Mouse (Mus musculus): ENCODE data around the gene Tgfbr1. TPM values are rescaled to one million over a fixed set of nuclear protein-coding genes. Genes with fewer than 3 reads are reported as not detected.

The Tgfbr1 gene
- 34.1 and 38.3 TPM in 2 replicates for total RNA-seq (2017)

GRCm38 (mm10) chr4:47352803-47353388 is at the start of gene Tgfbr1:
Gene Tgfbr1 (plus strand): TSS chr4:47353222.
- ATAC-seq (replicated peaks in 1 of 2; ENCODE audit: insufficient read depth in 1 of 2, low FRiP score in 2 of 2, low TSS enrichment in 1 of 2, low read depth in 1 of 2, poor library complexity in 2 of 2, severe bottlenecking in 2 of 2), result peak; percentile 83 to 91

- ATAC-seq (replicated peaks in 1 of 2; ENCODE audit: insufficient read depth in 1 of 2, low FRiP score in 2 of 2, low TSS enrichment in 1 of 2, low read depth in 1 of 2, poor library complexity in 2 of 2, severe bottlenecking in 2 of 2), result peak; percentile 77 to 85
Measured at GRCm38 (mm10) chr4:47303340-47303998, 49.6 kb upstream of the Tgfbr1 start.

GRCm38 (mm10) chr4:47309886-47310625 is 43.0 kb upstream of the Tgfbr1 start:
- no peak for ATAC-seq (replicated peaks in 1 of 2; ENCODE audit: insufficient read depth in 1 of 2, low FRiP score in 2 of 2, low TSS enrichment in 1 of 2, low read depth in 1 of 2, poor library complexity in 2 of 2, severe bottlenecking in 2 of 2)

GRCm38 (mm10) chr4:47310812-47311211 is 42.2 kb upstream of the Tgfbr1 start:
- ATAC-seq (replicated peaks in 1 of 2; ENCODE audit: insufficient read depth in 1 of 2, low FRiP score in 2 of 2, low TSS enrichment in 1 of 2, low read depth in 1 of 2, poor library complexity in 2 of 2, severe bottlenecking in 2 of 2), result peak; percentile 50 to 59

GRCm38 (mm10) chr4:47311467-47311866 is 41.6 kb upstream of the Tgfbr1 start:
- 0 out of 4 replicates have a peak, but pooled peaks of 1 of the 2 experiments have one; percentile 37 for ATAC-seq (replicated peaks in 1 of 2; ENCODE audit: insufficient read depth in 1 of 2, low FRiP score in 2 of 2, low TSS enrichment in 1 of 2, low read depth in 1 of 2, poor library complexity in 2 of 2, severe bottlenecking in 2 of 2)

GRCm38 (mm10) chr4:47311929-47312328 is 41.1 kb upstream of the Tgfbr1 start:
- no peak for ATAC-seq (replicated peaks in 1 of 2; ENCODE audit: insufficient read depth in 1 of 2, low FRiP score in 2 of 2, low TSS enrichment in 1 of 2, low read depth in 1 of 2, poor library complexity in 2 of 2, severe bottlenecking in 2 of 2)

- no peak for ATAC-seq (replicated peaks in 1 of 2; ENCODE audit: insufficient read depth in 1 of 2, low FRiP score in 2 of 2, low TSS enrichment in 1 of 2, low read depth in 1 of 2, poor library complexity in 2 of 2, severe bottlenecking in 2 of 2)
Measured at GRCm38 (mm10) chr4:47312676-47313075, 40.3 kb upstream of the Tgfbr1 start.

- ATAC-seq (replicated peaks in 1 of 2; ENCODE audit: insufficient read depth in 1 of 2, low FRiP score in 2 of 2, low TSS enrichment in 1 of 2, low read depth in 1 of 2, poor library complexity in 2 of 2, severe bottlenecking in 2 of 2), result no peak
Measured at GRCm38 (mm10) chr4:47313710-47314410, 39.2 kb upstream of the Tgfbr1 start.

GRCm38 (mm10) chr4:47315458-47315857 is 37.6 kb upstream of the Tgfbr1 start:
- peak; percentile 54 to 65 for ATAC-seq (replicated peaks in 1 of 2; ENCODE audit: insufficient read depth in 1 of 2, low FRiP score in 2 of 2, low TSS enrichment in 1 of 2, low read depth in 1 of 2, poor library complexity in 2 of 2, severe bottlenecking in 2 of 2)

GRCm38 (mm10) chr4:47316432-47316831 is 36.6 kb upstream of the Tgfbr1 start:
- ATAC-seq (replicated peaks in 1 of 2; ENCODE audit: insufficient read depth in 1 of 2, low FRiP score in 2 of 2, low TSS enrichment in 1 of 2, low read depth in 1 of 2, poor library complexity in 2 of 2, severe bottlenecking in 2 of 2), result no peak

GRCm38 (mm10) chr4:47319561-47320321 is 33.3 kb upstream of the Tgfbr1 start:
- peak; percentile 58 to 70 for ATAC-seq (replicated peaks in 1 of 2; ENCODE audit: insufficient read depth in 1 of 2, low FRiP score in 2 of 2, low TSS enrichment in 1 of 2, low read depth in 1 of 2, poor library complexity in 2 of 2, severe bottlenecking in 2 of 2)

GRCm38 (mm10) chr4:47322315-47322714 is 30.7 kb upstream of the Tgfbr1 start:
- no peak for ATAC-seq (replicated peaks in 1 of 2; ENCODE audit: insufficient read depth in 1 of 2, low FRiP score in 2 of 2, low TSS enrichment in 1 of 2, low read depth in 1 of 2, poor library complexity in 2 of 2, severe bottlenecking in 2 of 2)

GRCm38 (mm10) chr4:47324206-47324605 is 28.8 kb upstream of the Tgfbr1 start:
- no peak for ATAC-seq (replicated peaks in 1 of 2; ENCODE audit: insufficient read depth in 1 of 2, low FRiP score in 2 of 2, low TSS enrichment in 1 of 2, low read depth in 1 of 2, poor library complexity in 2 of 2, severe bottlenecking in 2 of 2)

- no peak for ATAC-seq (replicated peaks in 1 of 2; ENCODE audit: insufficient read depth in 1 of 2, low FRiP score in 2 of 2, low TSS enrichment in 1 of 2, low read depth in 1 of 2, poor library complexity in 2 of 2, severe bottlenecking in 2 of 2)
Measured at GRCm38 (mm10) chr4:47327782-47328181, 25.2 kb upstream of the Tgfbr1 start.

GRCm38 (mm10) chr4:47329285-47329684 is 23.7 kb upstream of the Tgfbr1 start:
- no peak for ATAC-seq (replicated peaks in 1 of 2; ENCODE audit: insufficient read depth in 1 of 2, low FRiP score in 2 of 2, low TSS enrichment in 1 of 2, low read depth in 1 of 2, poor library complexity in 2 of 2, severe bottlenecking in 2 of 2)

- no peak for ATAC-seq (replicated peaks in 1 of 2; ENCODE audit: insufficient read depth in 1 of 2, low FRiP score in 2 of 2, low TSS enrichment in 1 of 2, low read depth in 1 of 2, poor library complexity in 2 of 2, severe bottlenecking in 2 of 2)
Measured at GRCm38 (mm10) chr4:47330378-47331052, 22.5 kb upstream of the Tgfbr1 start.

Measured in hematopoietic stem cell, adult 5-6 weeks (primary cell).